Mouse (Mus musculus) cerebellum, adult 9-10 months (tissue): ENCODE results near the gene Vps26b.

Experiments
- DNase-seq: peaks from one replicate; pipeline ENCODE4 v3.0.0; 2022

Vps26b gene

GRCm38 (mm10) chr9:27029828-27030762, at the start of gene Vps26b, which contains the start of gene Ncapd3:
TSS of gene Vps26b (minus strand) at chr9:27030065.
TSS of gene Ncapd3 (plus strand) at chr9:27030175.
- peak; percentile 98 for DNase-seq

- no peak for DNase-seq
Measured at GRCm38 (mm10) chr9:27075812-27076211, 45.9 kb upstream of the Vps26b start.

GRCm38 (mm10) chr9:27074677-27075076, 44.8 kb upstream of the Vps26b start:
- no peak for DNase-seq

GRCm38 (mm10) chr9:27070895-27071294, 41.0 kb upstream of the Vps26b start:
- no peak for DNase-seq

GRCm38 (mm10) chr9:27058341-27058740, 28.5 kb upstream of the Vps26b start:
- DNase-seq = no peak

GRCm38 (mm10) chr9:27049492-27049891, 19.6 kb upstream of the Vps26b start:
- no peak for DNase-seq

- DNase-seq = no peak
Measured at GRCm38 (mm10) chr9:27043892-27044291, 14.0 kb upstream of the Vps26b start.

GRCm38 (mm10) chr9:27030763-27031100, 867 bp upstream of the Vps26b start:
- no peak for DNase-seq

GRCm38 (mm10) chr9:27029022-27029827, 640 bp downstream of the Vps26b start:
- peak; percentile 76 for DNase-seq

- no peak for DNase-seq
Measured at GRCm38 (mm10) chr9:27026708-27027107, 3.2 kb downstream of the Vps26b start.

- no peak for DNase-seq
Measured at GRCm38 (mm10) chr9:27023681-27024080, 6.2 kb downstream of the Vps26b start.

GRCm38 (mm10) chr9:27018961-27019360, 10.9 kb downstream of the Vps26b start:
- DNase-seq = no peak

- no peak for DNase-seq
Measured at GRCm38 (mm10) chr9:27011572-27011971, 18.3 kb downstream of the Vps26b start.

- DNase-seq = no peak
Measured at GRCm38 (mm10) chr9:27009231-27009630, 20.6 kb downstream of the Vps26b start.

- DNase-seq = no peak
Measured at GRCm38 (mm10) chr9:27006866-27007265, 23.0 kb downstream of the Vps26b start.

- no peak for DNase-seq
Measured at GRCm38 (mm10) chr9:27005933-27006332, 23.9 kb downstream of the Vps26b start.

- no peak for DNase-seq
Measured at GRCm38 (mm10) chr9:27005231-27005630, 24.6 kb downstream of the Vps26b start.

- DNase-seq = peak; percentile 97
Measured at GRCm38 (mm10) chr9:26999461-27000395, 30.1 kb downstream of the Vps26b start, which contains the start of the genes Acad8 and Thyn1. TSS of gene Acad8 (minus strand) at chr9:26999566. TSS of gene Thyn1 (plus strand) at chr9:26999710.

- no peak for DNase-seq
Measured at GRCm38 (mm10) chr9:26998669-26999460, 31.0 kb downstream of the Vps26b start.

GRCm38 (mm10) chr9:26997501-26997900, 32.4 kb downstream of the Vps26b start:
- DNase-seq = no peak

GRCm38 (mm10) chr9:26997062-26997461, 32.8 kb downstream of the Vps26b start:
- no peak for DNase-seq

GRCm38 (mm10) chr9:26993900-26994299, 36.0 kb downstream of the Vps26b start:
- DNase-seq = no peak
